Mouse (Mus musculus): ENCODE measurements at regions not wholly inside any gene's neighbourhood (a gene's known extent, or its start where the extent isn't known, plus 50 kb on each side); places are given as distances from the start of the nearest gene placed in this dataset.

- TF ChIP-seq CTCF (conservative IDR thresholded peaks at IDR 0.05; ENCODE audit: low read length), result no peak
- no peak for TF ChIP-seq POU5F1 (IDR thresholded peaks at IDR 0.05; ENCODE audit: borderline replicate concordance, low read length)
- TF ChIP-seq NANOG (IDR thresholded peaks at IDR 0.05; ENCODE audit: borderline replicate concordance, low read length), result no peak
These were observed 413.9 kb downstream of the Nucb2 start for GRCm38 (mm10) chr7:116917921-116918670.

All from E14TG2a.4 (cell line).